Mouse (Mus musculus) gastrocnemius, postnatal 36 days (tissue): Measurements from ENCODE around the gene Col6a4. TPM values are rescaled to one million over a fixed set of nuclear protein-coding genes. Genes with fewer than 3 reads are reported as not detected.
A peak's percentile ranks its signal among the peaks of the same experiment; 100 is the strongest.

ENCODE experiments used
- DNase-seq, 2 experiments: peaks; one replicate each; pipeline ENCODE4 v3.0.0; 2022
- intact Hi-C: fragments of 180-260 bp; cut with DNase I; formaldehyde crosslinking; loops from one replicate; pipeline ENCODE4 v1.15.1; 2025
- total RNA-seq, 2 experiments: library from RNA; stranded (reverse); gene quantifications; 2 replicates each; pipeline ENCODE4 v1.2.3; 2021

Col6a4 gene
- total RNA-seq, 2 experiments from 2014 or later, result not detected

GRCm38 (mm10) chr9:105971351-105971894 lies 125.2 kb downstream of the Col6a4 start:
- intact Hi-C loops, result no loop called here
- no peak for DNase-seq

- DNase-seq, result no peak
- intact Hi-C loops, result no loop called here
Measured at GRCm38 (mm10) chr9:105970901-105971300, 125.7 kb downstream of the Col6a4 start.

- no peak for DNase-seq
- intact Hi-C loops, result no loop called here
Measured at GRCm38 (mm10) chr9:105967976-105968375, 128.6 kb downstream of the Col6a4 start.

GRCm38 (mm10) chr9:105960533-105960932 lies 136.1 kb downstream of the Col6a4 start, which contains the start of gene Col6a5:
Col6a5 (minus strand) TSS chr9:105960643.
- peak; percentile 33 to 42 for DNase-seq
- intact Hi-C loops, result no loop called here

GRCm38 (mm10) chr9:105959116-105959515 lies 137.5 kb downstream of the Col6a4 start:
- intact Hi-C loops, result no loop called here
- DNase-seq, result no peak

GRCm38 (mm10) chr9:105949755-105950154 lies 146.8 kb downstream of the Col6a4 start:
- intact Hi-C loops, result no loop called here
- no peak for DNase-seq

GRCm38 (mm10) chr9:105947577-105947976 lies 149.0 kb downstream of the Col6a4 start:
- DNase-seq, result no peak
- intact Hi-C loops, result no loop called here

Other genes starting within 250 kb of the Col6a4 start
- gene Col6a5, start 136.1 kb downstream of the Col6a4 start, total RNA-seq, result under 1 TPM; 0.13 to 0.35 TPM
- 1 to 10 TPM in 1 of 2 experiments, under 1 TPM in 1; 0.76 to 1.2 TPM for gene Glyctk, start 61.4 kb upstream of the Col6a4 start, total RNA-seq
- 10 to 100 TPM; 18.4 to 20.3 TPM for gene Wdr82, start 74.1 kb upstream of the Col6a4 start, total RNA-seq
- 1 to 10 TPM; 3.0 to 3.3 TPM for gene Ppm1m, start 103.0 kb upstream of the Col6a4 start, total RNA-seq
- 100 to 1,000 TPM; 113 to 156 TPM for gene Twf2, start 106.3 kb upstream of the Col6a4 start, total RNA-seq
- under 1 TPM; 0.25 to 0.31 TPM for gene Tlr9, start 125.8 kb upstream of the Col6a4 start, total RNA-seq
- gene Alas1, start 151.9 kb upstream of the Col6a4 start, total RNA-seq, result 100 to 1,000 TPM; 235 to 282 TPM
- 1 to 10 TPM; 1.5 to 1.7 TPM for gene Poc1a, start 184.3 kb upstream of the Col6a4 start, total RNA-seq